Mouse (Mus musculus): Measurements from ENCODE around the gene Gsap.
"Not testable (repeated sequence)": the region's sequence is repeated elsewhere in the genome, so short reads cannot be mapped to it uniquely, and the experiment has no call there.

Gene Gsap

DNA sequence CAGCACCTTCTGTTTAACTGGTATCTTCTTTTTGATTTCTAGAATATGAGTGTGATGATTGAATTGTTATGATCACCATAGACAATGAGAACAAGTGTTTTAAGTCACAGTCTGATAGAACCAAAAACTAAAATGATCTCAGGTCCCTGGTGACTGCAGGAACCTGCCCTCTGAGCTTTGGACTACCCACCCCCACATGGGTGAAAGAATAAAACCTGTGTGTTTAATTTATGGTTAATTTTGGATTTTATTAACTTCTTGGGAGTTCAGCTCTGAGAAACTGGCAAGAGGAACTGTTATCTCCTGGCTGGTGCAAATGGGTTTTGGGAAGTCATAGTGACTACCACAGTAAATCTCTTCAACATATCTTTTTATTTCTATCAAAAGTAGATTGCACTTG lies 6.6 kb upstream of the Gsap start:
- DNase-seq (ENCODE audit: low read depth, low spot score): no peak

GRCm38 (mm10) chr5:21183046-21183445 lies 3.0 kb upstream of the Gsap start:
- DNase-seq (ENCODE audit: low read depth, low spot score): not testable (repeated sequence)

DNA sequence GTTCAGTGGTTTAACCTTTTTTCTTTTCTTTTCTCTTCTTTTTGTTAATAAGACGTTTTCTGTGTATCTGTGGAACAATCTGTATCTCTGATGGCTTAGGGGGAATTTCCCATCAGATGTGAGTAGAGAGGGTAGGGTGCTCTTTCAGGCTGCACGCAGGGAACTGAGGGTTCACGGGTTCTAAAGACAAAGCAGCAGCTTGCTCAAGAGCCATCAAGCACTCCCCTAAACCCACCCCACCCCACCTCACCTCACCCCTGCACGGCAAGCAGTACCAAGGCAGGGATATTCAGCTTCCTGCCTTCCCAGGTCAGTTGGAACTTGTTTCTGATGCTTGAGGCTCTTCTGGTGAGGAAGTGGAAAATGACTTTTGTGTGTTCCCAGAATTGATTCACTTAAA lies 766 bp downstream of the Gsap start:
- DNase-seq (ENCODE audit: low read depth, low spot score): peak; percentile 73

DNA sequence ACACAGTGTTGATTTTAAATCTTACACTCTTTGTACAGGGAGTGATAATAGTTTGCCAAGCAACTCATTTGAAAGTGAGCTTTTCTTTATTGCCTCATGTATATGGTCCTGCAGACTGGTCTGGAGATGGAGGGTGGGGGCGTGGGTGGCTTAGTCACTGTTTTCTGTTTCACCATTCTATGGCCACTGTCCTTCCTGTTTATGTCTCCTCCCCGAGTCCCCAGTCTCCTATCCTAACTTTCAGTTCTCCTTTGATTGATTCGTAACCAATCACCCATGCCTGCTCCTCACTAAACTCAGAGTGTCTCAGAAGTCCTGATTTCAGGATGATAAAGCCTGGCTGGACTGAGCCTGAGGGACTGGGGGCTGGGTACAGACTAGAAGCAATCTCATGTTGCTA lies 2.4 kb downstream of the Gsap start:
- peak; percentile 79 for DNase-seq (ENCODE audit: low read depth, low spot score)

DNA sequence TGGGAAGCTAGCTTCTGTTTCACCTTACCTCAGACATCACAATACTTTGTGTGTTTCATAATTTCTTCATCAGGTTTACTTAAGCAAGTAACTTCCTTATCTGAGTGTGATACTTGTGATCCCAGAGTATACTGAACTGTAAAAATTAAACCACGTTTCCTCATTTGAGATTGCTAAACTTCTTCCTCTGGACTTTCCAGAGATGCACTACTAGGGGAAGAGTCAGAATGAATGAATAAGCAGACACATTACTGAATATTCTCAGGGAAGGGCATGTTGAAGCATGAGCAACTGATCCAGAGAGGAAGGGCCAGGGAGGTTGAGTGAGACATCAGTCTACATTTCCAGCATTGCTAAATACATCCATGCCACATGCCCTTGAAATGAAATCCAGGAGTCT lies 3.0 kb downstream of the Gsap start:
- no peak for DNase-seq (ENCODE audit: low read depth, low spot score)

DNA sequence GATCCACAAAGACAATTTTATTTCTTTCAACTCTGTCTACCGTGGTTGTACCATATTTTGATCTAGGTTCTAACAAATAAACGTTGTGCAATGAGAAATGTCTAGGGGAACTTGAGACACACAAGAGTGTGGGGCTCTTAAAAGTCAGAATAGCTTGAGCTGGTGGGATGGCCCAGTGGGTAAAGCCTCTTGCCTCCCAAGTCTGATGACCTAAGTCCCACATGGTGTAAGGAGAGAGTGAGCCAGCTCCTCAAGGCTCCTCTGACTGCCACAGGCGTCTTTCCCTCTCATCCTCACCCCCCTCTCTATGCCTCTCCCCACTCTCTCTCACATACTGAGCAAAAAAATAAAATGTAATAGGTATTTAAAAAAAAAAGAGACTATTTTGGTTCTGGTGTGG lies 3.4 kb downstream of the Gsap start:
- no peak for DNase-seq (ENCODE audit: low read depth, low spot score)

GRCm38 (mm10) chr5:21203504-21203903 lies 17.4 kb downstream of the Gsap start:
- no peak for DNase-seq (ENCODE audit: low read depth, low spot score)

DNA sequence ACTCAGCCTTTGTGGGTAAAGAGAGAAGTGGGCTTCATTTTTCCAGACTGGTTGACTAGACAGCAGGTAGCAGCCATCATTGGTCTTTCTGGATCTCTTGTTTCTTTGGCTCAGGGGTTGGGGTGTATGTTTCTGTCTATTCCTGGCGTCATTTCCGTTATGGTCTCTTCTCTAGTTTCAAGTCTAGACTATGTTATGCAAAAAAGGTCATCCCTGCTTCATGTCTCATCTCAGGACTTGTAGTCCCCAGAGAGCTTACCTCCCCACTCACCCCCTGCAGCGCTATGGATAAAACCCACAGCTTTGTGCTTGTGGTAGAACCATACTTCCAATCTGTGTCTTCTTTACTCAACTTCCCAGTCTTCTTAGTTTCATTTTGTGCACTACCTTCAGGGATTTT lies 18.1 kb downstream of the Gsap start:
- DNase-seq (ENCODE audit: low read depth, low spot score): no peak

DNA sequence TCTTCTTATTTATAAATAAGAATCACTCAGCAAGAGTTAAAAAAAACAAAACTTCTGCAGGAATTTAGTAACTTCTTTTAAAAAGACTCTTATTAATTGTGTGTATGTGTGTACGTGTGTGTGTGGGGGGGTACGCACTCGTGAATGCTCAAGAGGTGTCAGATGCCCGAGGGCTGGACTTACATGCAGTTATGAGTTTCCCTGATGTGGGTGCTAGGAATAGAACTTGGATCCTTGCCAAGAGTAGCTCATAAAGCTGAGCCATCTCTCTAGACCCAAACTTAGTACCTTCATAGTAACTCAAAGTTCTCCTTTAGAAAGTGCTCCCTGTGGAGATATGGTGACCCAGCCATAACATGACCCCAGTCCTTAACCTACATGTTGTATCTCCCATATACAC lies 20.0 kb downstream of the Gsap start:
- DNase-seq (ENCODE audit: low read depth, low spot score): no peak

- DNase-seq (ENCODE audit: low read depth, low spot score): no peak
Observed at GRCm38 (mm10) chr5:21211406-21211805, 25.4 kb downstream of the Gsap start.

DNA sequence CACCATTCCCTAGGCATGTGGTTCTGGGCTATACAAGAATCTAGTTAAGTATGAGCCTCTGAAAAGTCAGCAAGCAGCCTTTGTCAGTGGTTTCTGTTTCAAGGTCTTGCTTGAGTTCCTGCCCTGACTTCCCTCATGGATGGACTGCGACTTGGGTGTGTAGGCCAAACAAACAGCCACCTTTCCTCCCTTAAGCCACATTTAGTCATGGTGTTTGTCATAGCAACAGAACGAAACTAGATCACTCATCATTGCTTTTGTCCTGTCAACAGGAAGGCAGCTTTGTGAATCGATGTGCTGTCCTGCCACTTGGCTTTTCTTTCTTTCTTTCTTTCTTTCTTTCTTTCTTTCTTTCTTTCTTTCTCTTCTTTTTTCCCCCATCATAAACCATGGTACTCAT lies 26.9 kb downstream of the Gsap start:
- DNase-seq (ENCODE audit: low read depth, low spot score): no peak

GRCm38 (mm10) chr5:21213801-21214200 lies 27.7 kb downstream of the Gsap start:
- DNase-seq (ENCODE audit: low read depth, low spot score): no peak

GRCm38 (mm10) chr5:21217453-21218294 lies 31.6 kb downstream of the Gsap start:
- DNase-seq (ENCODE audit: low read depth, low spot score): peak; percentile 76

- DNase-seq (ENCODE audit: low read depth, low spot score): no peak
Observed at GRCm38 (mm10) chr5:21232876-21233275, 46.8 kb downstream of the Gsap start.

- no peak for DNase-seq (ENCODE audit: low read depth, low spot score)
Observed at GRCm38 (mm10) chr5:21244575-21244974, 58.5 kb downstream of the Gsap start.

- no peak for DNase-seq (ENCODE audit: low read depth, low spot score)
Observed at GRCm38 (mm10) chr5:21245241-21245640, 59.2 kb downstream of the Gsap start.

DNA sequence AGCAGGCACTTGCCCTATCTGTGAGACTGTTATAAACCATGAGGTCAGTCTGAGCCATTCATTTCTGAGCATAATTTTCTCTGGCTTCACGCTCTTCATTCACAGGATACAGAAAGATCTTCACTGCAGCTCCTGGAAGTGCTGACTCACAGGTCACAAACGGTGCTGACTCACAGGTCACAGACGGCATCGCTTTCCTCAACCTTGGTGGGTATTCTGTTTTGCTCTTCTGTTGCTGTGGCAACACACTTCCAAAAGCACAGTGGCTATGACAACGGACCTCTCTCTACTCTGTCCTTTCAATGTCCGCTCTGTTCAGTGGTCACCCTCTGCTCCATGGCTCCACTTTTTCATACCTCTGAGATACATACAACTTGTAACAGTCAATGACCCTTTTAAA lies 60.7 kb downstream of the Gsap start:
- DNase-seq (ENCODE audit: low read depth, low spot score): no peak

GRCm38 (mm10) chr5:21247916-21248315 lies 61.9 kb downstream of the Gsap start:
- DNase-seq (ENCODE audit: low read depth, low spot score): no peak

DNA sequence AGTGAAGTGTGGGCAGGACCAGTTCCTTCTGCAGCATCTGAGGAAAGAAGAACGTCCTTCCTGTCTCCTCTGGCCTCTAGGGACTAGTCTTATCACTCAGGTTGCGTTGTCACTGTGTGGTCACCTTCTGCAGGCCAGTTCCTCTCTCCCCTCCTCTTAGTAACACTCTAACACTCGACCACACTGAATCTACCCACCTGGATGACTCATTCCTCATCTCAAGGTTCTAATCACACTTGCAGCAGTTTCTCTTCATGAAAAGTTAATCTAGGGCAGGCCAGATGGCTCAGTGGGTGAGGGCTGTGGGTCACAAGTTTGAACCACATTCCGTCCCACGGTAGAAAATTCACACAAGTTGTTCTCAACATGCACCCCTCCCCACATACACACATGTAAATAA lies 62.8 kb downstream of the Gsap start:
- DNase-seq (ENCODE audit: low read depth, low spot score): no peak

- DNase-seq (ENCODE audit: low read depth, low spot score): peak; percentile 38
Observed at GRCm38 (mm10) chr5:21254731-21255525, 68.9 kb downstream of the Gsap start.

DNA sequence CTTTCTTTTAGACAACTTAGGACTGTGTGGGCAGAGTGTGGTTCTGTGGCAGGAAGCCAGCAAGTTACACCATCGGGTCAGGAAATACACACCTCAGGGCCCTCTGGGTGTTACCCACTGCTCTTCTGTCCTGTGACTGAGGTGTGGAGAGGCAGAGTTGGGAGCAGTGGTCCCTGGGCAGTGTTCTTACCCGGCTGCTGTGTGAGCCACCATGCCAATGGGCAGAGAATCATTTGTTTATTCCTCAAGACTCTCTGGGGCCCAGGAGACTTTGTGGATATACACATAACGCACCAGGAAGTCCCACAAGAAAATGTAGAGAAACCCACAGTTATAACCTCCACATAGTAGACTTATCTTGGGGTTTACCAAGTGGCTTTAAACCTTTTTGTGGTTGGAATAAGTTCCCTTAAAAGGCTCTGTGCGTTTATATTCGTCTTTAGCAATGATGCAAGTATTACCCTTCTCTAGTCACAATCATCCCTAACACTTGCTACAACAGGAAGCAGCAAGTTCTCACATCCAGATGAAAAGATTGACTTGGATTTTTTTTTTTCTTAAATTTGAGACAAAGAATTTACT lies 69.6 kb downstream of the Gsap start:
- DNase-seq (ENCODE audit: low read depth, low spot score): no peak

DNA sequence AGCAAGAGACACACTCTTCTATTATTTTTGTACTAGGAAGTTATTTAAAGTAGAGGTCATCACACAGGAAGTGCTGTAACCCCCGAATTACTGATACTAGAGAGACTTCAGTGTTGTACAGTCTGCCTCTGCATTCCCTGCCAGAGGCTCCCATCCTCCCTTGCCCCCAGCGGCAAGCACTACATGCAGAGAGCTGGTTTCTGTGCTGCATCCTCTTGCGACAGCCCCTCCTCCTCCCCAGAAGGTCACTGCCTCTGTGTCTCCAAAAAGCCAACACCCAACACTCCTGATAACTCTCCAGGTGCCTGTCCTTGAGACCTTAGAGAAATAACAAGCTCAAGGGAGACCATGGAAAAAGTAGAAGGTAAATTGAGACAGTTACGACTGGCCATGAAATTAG lies 71.1 kb downstream of the Gsap start:
- DNase-seq (ENCODE audit: low read depth, low spot score): no peak

- peak; percentile 48 for DNase-seq (ENCODE audit: low read depth, low spot score)
Observed at GRCm38 (mm10) chr5:21257806-21258205, 71.8 kb downstream of the Gsap start.
